10 mouse cellular contexts compared by ENCODE assay signal in genomic region chr5:149380388-149380916, GRCm38 (mm10). TPM values are rescaled to one million over a fixed set of nuclear protein-coding genes. Genes with fewer than 3 reads are reported as not detected.
DNase-seq lines count a peak whose midpoint lies in the region; ATAC-seq lines count a peak whose summit lies in the region.
"Had no signal": no experiment of that assay in that cellular context is flagged by ENCODE, and none has a peak within 500 bp of the region (broad histone marks: within the 10 kb centered on the region; RNA-seq: fewer than 3 reads in every experiment).

No protein-coding gene starts in this region.

- H3K4me1 ChIP-seq in liver, embryonic 12.5 days, result peaks cover 29% of the 10 kb centered on the region

- WGBS in liver, embryonic 12.5 days (ENCODE audit: insufficient replicate concordance), result 49% methylated on average over 8 of the region's 8 CpGs

- DNase-seq in layer of hippocampus, adult 11-12 months (ENCODE audit: low spot score), result peak; percentile 59
- DNase-seq in layer of hippocampus, adult 9-10 months (ENCODE audit: low spot score), result no peak
- peak; percentile 59 to 60 for DNase-seq in frontal cortex, postnatal 36 days (ENCODE audit: low spot score in 2 of 2)
- peak; percentile 61 to 84 for DNase-seq in left cerebral cortex, postnatal 25 days (ENCODE audit: low spot score in 2 of 2)
- peak; percentile 51 for DNase-seq in right cerebral cortex, postnatal 14 days
- DNase-seq in heart, postnatal 36 days, result no peak
- no peak for DNase-seq in thymus, postnatal 14 days

- H3K27ac ChIP-seq in liver, embryonic 12.5 days, result no peak overlapping the region

- intact Hi-C loops in left cerebral cortex, postnatal 25 days (cut with DNase I), result loop anchor here (2.0 kb wide), 1 partner anchor 144 kb away; no protein-coding TSS in a partner anchor
- intact Hi-C loops in heart, postnatal 36 days (cut with DNase I), result no loop called here

- H3K36me3 ChIP-seq in liver, embryonic 12.5 days, result no peaks in the 10 kb centered on the region
- H3K36me3 ChIP-seq: embryonic facial prominence, embryonic 13.5 days had no signal

- H3K9me3 ChIP-seq in liver, embryonic 12.5 days (replicated peaks), result no peaks in the 10 kb centered on the region
- H3K9me3 ChIP-seq: embryonic facial prominence, embryonic 13.5 days had no signal

- H3K4me3 ChIP-seq in liver, embryonic 12.5 days, result no peak overlapping the region
- H3K4me3 ChIP-seq: embryonic facial prominence, embryonic 13.5 days had no signal

- H3K27me3 ChIP-seq in liver, embryonic 12.5 days (replicated peaks), result no peaks in the 10 kb centered on the region
- H3K27me3 ChIP-seq: embryonic facial prominence, embryonic 13.5 days had no signal

- H3K4me2 ChIP-seq in liver, embryonic 12.5 days, result no peak overlapping the region
- H3K4me2 ChIP-seq: embryonic facial prominence, embryonic 13.5 days had no signal

- H3K9ac ChIP-seq in liver, embryonic 12.5 days, result no peak overlapping the region
- H3K9ac ChIP-seq: embryonic facial prominence, embryonic 13.5 days had no signal

- ATAC-seq in liver, embryonic 12.5 days, result no peak

RNA-seq across cellular contexts. Expression of gene Medag, which starts 31.1 kb away (rescaled TPM):
- 10 to 100 TPM; 12.7 to 14.5 TPM for total RNA-seq in left cerebral cortex, postnatal 25 days (2021)
- 10 to 100 TPM; 15.3 to 20.8 TPM for total RNA-seq in heart, postnatal 36 days (2021)
- 0.35 and 0.57 TPM in 2 replicates for polyA plus RNA-seq in liver, embryonic 12.5 days (2016; fragmentation: Nextera tagmentation; extraction: Ambion mirVana)

RNA-seq across cellular contexts. Expression of gene Tex26, which starts 59.0 kb away (rescaled TPM):
- not detected for total RNA-seq in left cerebral cortex, postnatal 25 days (2021)
- total RNA-seq in heart, postnatal 36 days (2021), result not detected
- polyA plus RNA-seq in liver, embryonic 12.5 days (2016; fragmentation: Nextera tagmentation; extraction: Ambion mirVana), result 0.13 and 0.18 TPM in 2 replicates
- total RNA-seq: liver, adult 2 months had no signal
- polyA plus RNA-seq: liver, adult 2 months had no signal

Comparison
In these comparisons a context has a peak if more than half of its experiments do, and no peak if none do; other contexts are left out.
1. DNase-seq: peak in layer of hippocampus, adult 11-12 months (single experiment), frontal cortex, postnatal 36 days (2 of 2), left cerebral cortex, postnatal 25 days (2 of 2) and right cerebral cortex, postnatal 14 days (single experiment); none in layer of hippocampus, adult 9-10 months (single experiment), heart, postnatal 36 days (0 of 2) and thymus, postnatal 14 days (single experiment).